Mouse (Mus musculus): ENCODE data around the gene 2210408I21Rik. TPM values are rescaled to one million over a fixed set of nuclear protein-coding genes. Genes with fewer than 3 reads are reported as not detected.

2210408I21Rik gene
- polyA plus RNA-seq, 1 experiment from 2014 or later, result 10.0 TPM

DNA sequence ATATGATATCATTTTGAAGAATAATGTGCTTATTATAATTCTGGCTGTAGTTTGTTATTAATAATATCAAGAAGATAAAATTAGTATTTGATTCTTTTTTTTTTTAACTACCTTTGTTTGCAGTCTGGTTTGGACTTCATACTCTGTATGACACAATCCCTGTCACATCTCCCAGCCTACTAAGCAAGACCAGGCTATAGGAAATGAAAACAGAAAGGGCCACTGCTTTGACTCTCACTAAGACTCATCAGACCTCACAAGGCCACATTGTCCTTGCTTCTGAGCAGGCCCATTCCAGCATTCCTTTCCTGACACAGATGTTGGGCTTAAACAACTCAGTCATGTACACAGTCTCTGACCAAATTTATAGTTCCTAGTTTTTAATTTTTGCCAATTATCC lies 42.6 kb downstream of the 2210408I21Rik start:
- no peak for DNase-seq (ENCODE audit: low spot score)
- Histone ChIP-seq H3K36me3 (ENCODE audit: control insufficient read depth, insufficient read depth, low read length) (no peaks in the 10 kb centered on the region), H3K4me2 (ENCODE audit: low read depth, severe bottlenecking) (no peak overlapping the region), H3K9me3 (ENCODE audit: control insufficient read depth, low read length) (no peaks in the 10 kb centered on the region), H3K27me3 (ENCODE audit: control insufficient read depth, insufficient read depth, low read length) (no peaks in the 10 kb centered on the region), H3K4me1 (ENCODE audit: control insufficient read depth, insufficient read depth, low read length) (no peaks in the 10 kb centered on the region), H3K4me3 (ENCODE audit: low read depth, low read length) (no peak overlapping the region), H3K9ac (ENCODE audit: low read length) (no peak overlapping the region), H3K27ac (replicated peaks; ENCODE audit: low read depth, low read length) (no peak overlapping the region)
- no peak; the same call in 1 of the 2 replicates for ATAC-seq (ENCODE audit: insufficient number of reproducible peaks, low FRiP score, low TSS enrichment, low read depth)

- no peaks in the 10 kb centered on the region for H3K4me1 ChIP-seq (ENCODE audit: control insufficient read depth, insufficient read depth, low read length)
- no peak overlapping the region for H3K27ac ChIP-seq (replicated peaks; ENCODE audit: low read depth, low read length)
- no peaks in the 10 kb centered on the region for H3K9me3 ChIP-seq (ENCODE audit: control insufficient read depth, low read length)
- H3K9ac ChIP-seq (ENCODE audit: low read length), result no peak overlapping the region
- ATAC-seq (ENCODE audit: insufficient number of reproducible peaks, low FRiP score, low TSS enrichment, low read depth) (no peak), DNase-seq (ENCODE audit: low spot score) (no peak)
- H3K4me3 ChIP-seq (ENCODE audit: low read depth, low read length), result no peak overlapping the region
- 93% methylated on average over 8 of the region's 8 CpGs for WGBS
- H3K4me2 ChIP-seq (ENCODE audit: low read depth, severe bottlenecking), result no peak overlapping the region
- H3K27me3 ChIP-seq (ENCODE audit: control insufficient read depth, insufficient read depth, low read length), result no peaks in the 10 kb centered on the region
- H3K36me3 ChIP-seq (ENCODE audit: control insufficient read depth, insufficient read depth, low read length), result no peaks in the 10 kb centered on the region
These were observed 55.3 kb downstream of the 2210408I21Rik start for GRCm38 (mm10) chr13:77190606-77191005.

GRCm38 (mm10) chr13:77192201-77192600 lies 56.9 kb downstream of the 2210408I21Rik start:
- ATAC-seq (ENCODE audit: insufficient number of reproducible peaks, low FRiP score, low TSS enrichment, low read depth) (no peak), DNase-seq (ENCODE audit: low spot score) (no peak)
- no peak overlapping the region for H3K9ac ChIP-seq (ENCODE audit: low read length)
- WGBS, result 90% methylated on average over 2 of the region's 2 CpGs
- no peak overlapping the region for H3K4me2 ChIP-seq (ENCODE audit: low read depth, severe bottlenecking)
- no peak overlapping the region for H3K27ac ChIP-seq (replicated peaks; ENCODE audit: low read depth, low read length)
- no peaks in the 10 kb centered on the region for H3K36me3 ChIP-seq (ENCODE audit: control insufficient read depth, insufficient read depth, low read length)
- no peaks in the 10 kb centered on the region for H3K9me3 ChIP-seq (ENCODE audit: control insufficient read depth, low read length)
- no peaks in the 10 kb centered on the region for H3K4me1 ChIP-seq (ENCODE audit: control insufficient read depth, insufficient read depth, low read length)
- H3K4me3 ChIP-seq (ENCODE audit: low read depth, low read length), result no peak overlapping the region
- no peaks in the 10 kb centered on the region for H3K27me3 ChIP-seq (ENCODE audit: control insufficient read depth, insufficient read depth, low read length)

- no peak for ATAC-seq (ENCODE audit: insufficient number of reproducible peaks, low FRiP score, low TSS enrichment, low read depth)
- Histone ChIP-seq H3K36me3 (ENCODE audit: control insufficient read depth, insufficient read depth, low read length) (no peaks in the 10 kb centered on the region), H3K4me1 (ENCODE audit: control insufficient read depth, insufficient read depth, low read length) (no peaks in the 10 kb centered on the region), H3K4me2 (ENCODE audit: low read depth, severe bottlenecking) (no peak overlapping the region), H3K27me3 (ENCODE audit: control insufficient read depth, insufficient read depth, low read length) (no peaks in the 10 kb centered on the region), H3K4me3 (ENCODE audit: low read depth, low read length) (no peak overlapping the region), H3K9me3 (ENCODE audit: control insufficient read depth, low read length) (no peaks in the 10 kb centered on the region), H3K9ac (ENCODE audit: low read length) (no peak overlapping the region), H3K27ac (replicated peaks; ENCODE audit: low read depth, low read length) (no peak overlapping the region)
- no peak for DNase-seq (ENCODE audit: low spot score)
- WGBS, result 73% methylated on average over 7 of the region's 7 CpGs
These were observed 73.6 kb downstream of the 2210408I21Rik start for GRCm38 (mm10) chr13:77208764-77209418.

- no peaks in the 10 kb centered on the region for H3K9me3 ChIP-seq (ENCODE audit: control insufficient read depth, low read length)
- H3K27ac ChIP-seq (replicated peaks; ENCODE audit: low read depth, low read length), result no peak overlapping the region
- H3K27me3 ChIP-seq (ENCODE audit: control insufficient read depth, insufficient read depth, low read length), result no peaks in the 10 kb centered on the region
- H3K36me3 ChIP-seq (ENCODE audit: control insufficient read depth, insufficient read depth, low read length), result no peaks in the 10 kb centered on the region
- H3K4me3 ChIP-seq (ENCODE audit: low read depth, low read length), result no peak overlapping the region
- no peak overlapping the region for H3K9ac ChIP-seq (ENCODE audit: low read length)
- DNase-seq (ENCODE audit: low spot score) (no peak), ATAC-seq (ENCODE audit: insufficient number of reproducible peaks, low FRiP score, low TSS enrichment, low read depth) (no peak)
- H3K4me2 ChIP-seq (ENCODE audit: low read depth, severe bottlenecking), result no peak overlapping the region
- no peaks in the 10 kb centered on the region for H3K4me1 ChIP-seq (ENCODE audit: control insufficient read depth, insufficient read depth, low read length)
These were observed 77.9 kb downstream of the 2210408I21Rik start for GRCm38 (mm10) chr13:77213196-77213595.

GRCm38 (mm10) chr13:77215460-77215859 lies 80.1 kb downstream of the 2210408I21Rik start:
- Histone ChIP-seq H3K27ac (replicated peaks; ENCODE audit: low read depth, low read length) (no peak overlapping the region), H3K4me2 (ENCODE audit: low read depth, severe bottlenecking) (no peak overlapping the region), H3K27me3 (ENCODE audit: control insufficient read depth, insufficient read depth, low read length) (no peaks in the 10 kb centered on the region), H3K4me1 (ENCODE audit: control insufficient read depth, insufficient read depth, low read length) (no peaks in the 10 kb centered on the region), H3K4me3 (ENCODE audit: low read depth, low read length) (no peak overlapping the region), H3K9ac (ENCODE audit: low read length) (no peak overlapping the region), H3K36me3 (ENCODE audit: control insufficient read depth, insufficient read depth, low read length) (no peaks in the 10 kb centered on the region), H3K9me3 (ENCODE audit: control insufficient read depth, low read length) (no peaks in the 10 kb centered on the region)
- no peak for DNase-seq (ENCODE audit: low spot score)
- 92% methylated on average over 2 of the region's 2 CpGs for WGBS
- ATAC-seq (ENCODE audit: insufficient number of reproducible peaks, low FRiP score, low TSS enrichment, low read depth), result no peak

GRCm38 (mm10) chr13:77217672-77218280 lies 82.4 kb downstream of the 2210408I21Rik start:
- 76% methylated on average over 4 of the region's 4 CpGs for WGBS
- Histone ChIP-seq H3K4me3 (ENCODE audit: low read depth, low read length) (no peak overlapping the region), H3K27me3 (ENCODE audit: control insufficient read depth, insufficient read depth, low read length) (no peaks in the 10 kb centered on the region), H3K9ac (ENCODE audit: low read length) (no peak overlapping the region), H3K36me3 (ENCODE audit: control insufficient read depth, insufficient read depth, low read length) (no peaks in the 10 kb centered on the region), H3K9me3 (ENCODE audit: control insufficient read depth, low read length) (no peaks in the 10 kb centered on the region), H3K27ac (replicated peaks; ENCODE audit: low read depth, low read length) (no peak overlapping the region), H3K4me1 (ENCODE audit: control insufficient read depth, insufficient read depth, low read length) (no peaks in the 10 kb centered on the region), H3K4me2 (ENCODE audit: low read depth, severe bottlenecking) (no peak overlapping the region)
- DNase-seq (ENCODE audit: low spot score), result no peak
- no peak for ATAC-seq (ENCODE audit: insufficient number of reproducible peaks, low FRiP score, low TSS enrichment, low read depth)

- Histone ChIP-seq H3K4me3 (ENCODE audit: low read depth, low read length) (no peak overlapping the region), H3K27ac (replicated peaks; ENCODE audit: low read depth, low read length) (no peak overlapping the region), H3K27me3 (ENCODE audit: control insufficient read depth, insufficient read depth, low read length) (no peaks in the 10 kb centered on the region), H3K4me1 (ENCODE audit: control insufficient read depth, insufficient read depth, low read length) (no peaks in the 10 kb centered on the region), H3K4me2 (ENCODE audit: low read depth, severe bottlenecking) (no peak overlapping the region), H3K9me3 (ENCODE audit: control insufficient read depth, low read length) (no peaks in the 10 kb centered on the region), H3K9ac (ENCODE audit: low read length) (no peak overlapping the region), H3K36me3 (ENCODE audit: control insufficient read depth, insufficient read depth, low read length) (no peaks in the 10 kb centered on the region)
- ATAC-seq (ENCODE audit: insufficient number of reproducible peaks, low FRiP score, low TSS enrichment, low read depth), result no peak
- WGBS, result 76% methylated on average over 2 of the region's 2 CpGs
- no peak for DNase-seq (ENCODE audit: low spot score)
These were observed 85.7 kb downstream of the 2210408I21Rik start for GRCm38 (mm10) chr13:77221072-77221471.

- DNase-seq (ENCODE audit: low spot score), result no peak
- ATAC-seq (ENCODE audit: insufficient number of reproducible peaks, low FRiP score, low TSS enrichment, low read depth), result 0 out of 2 replicates have a peak, but pooled peaks have one; percentile 44
- no peak overlapping the region for H3K27ac ChIP-seq (replicated peaks; ENCODE audit: low read depth, low read length)
- no peak overlapping the region for H3K4me2 ChIP-seq (ENCODE audit: low read depth, severe bottlenecking)
- H3K4me3 ChIP-seq (ENCODE audit: low read depth, low read length), result no peak overlapping the region
- H3K4me1 ChIP-seq (ENCODE audit: control insufficient read depth, insufficient read depth, low read length), result no peaks in the 10 kb centered on the region
- no peaks in the 10 kb centered on the region for H3K27me3 ChIP-seq (ENCODE audit: control insufficient read depth, insufficient read depth, low read length)
- no peak overlapping the region for H3K9ac ChIP-seq (ENCODE audit: low read length)
- H3K9me3 ChIP-seq (ENCODE audit: control insufficient read depth, low read length), result no peaks in the 10 kb centered on the region
- WGBS, result 67% methylated on average over 6 of the region's 6 CpGs
- no peaks in the 10 kb centered on the region for H3K36me3 ChIP-seq (ENCODE audit: control insufficient read depth, insufficient read depth, low read length)
These were observed 121.2 kb downstream of the 2210408I21Rik start for GRCm38 (mm10) chr13:77256541-77256940.

Data from limb, embryonic 11.5 days (tissue).